In genomic region chr12:76370831-76371571, GRCm38 (mm10) we compare ENCODE assay signal across 8 mouse cellular contexts. TPM values are rescaled to one million over a fixed set of nuclear protein-coding genes. Genes with fewer than 3 reads are reported as not detected.
DNase-seq lines count a peak whose midpoint lies in the region; ATAC-seq and TF ChIP-seq lines count a peak whose summit lies in the region.

No protein-coding gene starts in this region.

- TF ChIP-seq POLR2A in bone marrow, adult 2 months (IDR thresholded peaks at IDR 0.05; ENCODE audit: borderline replicate concordance, control insufficient read depth, low read depth, low read length), result peak; percentile 47; the same call in 1 of the 2 replicates

- H3K79me2 ChIP-seq in C2C12 (ENCODE audit: control insufficient read depth, insufficient read depth), result peaks cover 86% of the 10 kb centered on the region

- peaks cover 63% of the 10 kb centered on the region for H3K79me3 ChIP-seq in C2C12 (ENCODE audit: low read depth)

- peak overlapping the region; percentile 89 for H3K4me3 ChIP-seq in C2C12 (ENCODE audit: insufficient read depth, poor library complexity, severe bottlenecking)
- H3K4me3 ChIP-seq in bone marrow, adult 2 months (replicated peaks; ENCODE audit: control insufficient read depth, low read depth, low read length), result peak overlapping the region; percentile 91
- peak overlapping the region; percentile 90 to 96 for H3K4me3 ChIP-seq in heart, embryonic 14.5 days (ENCODE audit: control insufficient read depth in 1 of 2, insufficient read depth in 1 of 2, low read depth in 1 of 2, low read length in 2 of 2)
- H3K4me3 ChIP-seq in liver, postnatal 0 days (ENCODE audit: low read depth, low read length), result peak overlapping the region; percentile 95
- H3K4me3 ChIP-seq in neural tube, embryonic 14.5 days (ENCODE audit: low read depth, low read length), result peak overlapping the region; percentile 90

- H3ac ChIP-seq in C2C12 (ENCODE audit: control insufficient read depth, insufficient read length, low read depth), result peak overlapping the region; percentile 89

- ATAC-seq in erythroblast, adult 5-6 weeks (replicated peaks; ENCODE audit: low FRiP score, poor library complexity, severe bottlenecking), result peak; percentile 60
- peak; percentile 46 for ATAC-seq in heart, embryonic 14.5 days (ENCODE audit: insufficient number of reproducible peaks, insufficient read depth, low FRiP score, low read depth)
- peak; percentile 57 for ATAC-seq in liver, postnatal 0 days
- ATAC-seq in neural tube, embryonic 14.5 days (ENCODE audit: low read depth), result peak; percentile 16; the same call in 1 of the 2 replicates

- peaks cover 7% of the 10 kb centered on the region for H3K36me3 ChIP-seq in C2C12 (ENCODE audit: control insufficient read depth, insufficient read depth)
- no peaks in the 10 kb centered on the region for H3K36me3 ChIP-seq in heart, embryonic 14.5 days (ENCODE audit: control insufficient read depth, insufficient read depth, low read length)
- H3K36me3 ChIP-seq in liver, postnatal 0 days (replicated peaks; ENCODE audit: insufficient read depth, low read length), result no peaks in the 10 kb centered on the region
- no peaks in the 10 kb centered on the region for H3K36me3 ChIP-seq in neural tube, embryonic 14.5 days (ENCODE audit: control insufficient read depth, insufficient read depth, low read length)

- peak overlapping the region; percentile 96 for H3K4me2 ChIP-seq in heart, embryonic 14.5 days (ENCODE audit: low read length)
- peak overlapping the region; percentile 96 for H3K4me2 ChIP-seq in liver, postnatal 0 days (ENCODE audit: low read depth, low read length)
- H3K4me2 ChIP-seq in neural tube, embryonic 14.5 days (ENCODE audit: low read depth, low read length), result peak overlapping the region; percentile 76

- H3K9me3 ChIP-seq in heart, embryonic 14.5 days (ENCODE audit: control insufficient read depth, low read length), result no peaks in the 10 kb centered on the region
- no peaks in the 10 kb centered on the region for H3K9me3 ChIP-seq in liver, postnatal 0 days (ENCODE audit: low read length)
- no peaks in the 10 kb centered on the region for H3K9me3 ChIP-seq in neural tube, embryonic 14.5 days (ENCODE audit: control insufficient read depth, low read length)

- WGBS in bone marrow, adult 2 months, result under 1% methylated on average over 62 of the region's 63 CpGs
- WGBS in heart, embryonic 14.5 days, result under 1% methylated on average over 60 of the region's 63 CpGs
- WGBS in liver, postnatal 0 days (ENCODE audit: insufficient replicate concordance), result under 1% methylated on average over 47 of the region's 63 CpGs
- WGBS in neural tube, embryonic 14.5 days, result under 1% methylated on average over 59 of the region's 63 CpGs

- peaks cover 4% of the 10 kb centered on the region; the same call in 1 of the 2 replicates for H3K4me1 ChIP-seq in bone marrow, adult 2 months (ENCODE audit: control insufficient read depth, insufficient read depth, low read length)
- peaks cover 15 to 58% of the 10 kb centered on the region in 2 experiments for H3K4me1 ChIP-seq in heart, embryonic 14.5 days (ENCODE audit: control insufficient read depth in 2 of 2, insufficient read depth in 2 of 2, low read length in 2 of 2)
- H3K4me1 ChIP-seq in liver, postnatal 0 days (ENCODE audit: insufficient read depth), result peaks cover 36% of the 10 kb centered on the region
- peaks cover 29% of the 10 kb centered on the region for H3K4me1 ChIP-seq in neural tube, embryonic 14.5 days (ENCODE audit: control insufficient read depth, insufficient read depth, low read length)

- TF ChIP-seq CTCF in C2C12 (IDR thresholded peaks at IDR 0.05; ENCODE audit: control insufficient read depth, insufficient read depth, insufficient read length), result no peak
- no peak for TF ChIP-seq CTCF in bone marrow, adult 2 months (IDR thresholded peaks at IDR 0.05; ENCODE audit: control insufficient read depth, insufficient read depth, low read length)
- no peak; the same call in 1 of the 2 replicates for TF ChIP-seq CTCF in liver, postnatal 0 days (IDR thresholded peaks at IDR 0.05; ENCODE audit: low read depth)

- DNase-seq in kidney, postnatal 14 days, result peak; percentile 89
- peak; percentile 86 for DNase-seq in liver, postnatal 0 days
- DNase-seq in testis, postnatal 10 days (ENCODE audit: low spot score), result peak; percentile 87

- peak overlapping the region; percentile 99 for H3K9ac ChIP-seq in heart, embryonic 14.5 days (ENCODE audit: low read length)
- peak overlapping the region; percentile 98 for H3K9ac ChIP-seq in liver, postnatal 0 days (replicated peaks)
- peak overlapping the region; percentile 97 for H3K9ac ChIP-seq in neural tube, embryonic 14.5 days (replicated peaks; ENCODE audit: low read depth, low read length)

- peak overlapping the region; percentile 100 for H3K27ac ChIP-seq in bone marrow, adult 2 months (ENCODE audit: control insufficient read depth, insufficient read depth, low read depth, low read length, poor library complexity)
- H3K27ac ChIP-seq in heart, embryonic 14.5 days (replicated peaks in 1 of 2; ENCODE audit: control insufficient read depth in 1 of 2, insufficient read depth in 1 of 2, low read depth in 2 of 2, low read length in 2 of 2), result peak overlapping the region; percentile 98 to 100
- peak overlapping the region; percentile 100 for H3K27ac ChIP-seq in liver, postnatal 0 days (ENCODE audit: low read depth)
- peak overlapping the region; percentile 98 for H3K27ac ChIP-seq in neural tube, embryonic 14.5 days (ENCODE audit: low read depth, low read length)

- H3K27me3 ChIP-seq in C2C12 (ENCODE audit: control insufficient read depth, insufficient read depth, insufficient read length), result no peaks in the 10 kb centered on the region
- H3K27me3 ChIP-seq in heart, embryonic 14.5 days (ENCODE audit: control insufficient read depth, insufficient read depth, low read length), result no peaks in the 10 kb centered on the region
- H3K27me3 ChIP-seq in liver, postnatal 0 days (ENCODE audit: insufficient read depth, low read length), result no peaks in the 10 kb centered on the region
- H3K27me3 ChIP-seq in neural tube, embryonic 14.5 days (ENCODE audit: control insufficient read depth, insufficient read depth, low read length), result no peaks in the 10 kb centered on the region

- TF ChIP-seq EP300 in liver, postnatal 0 days (IDR thresholded peaks at IDR 0.05; ENCODE audit: low read depth), result no peak

TF ChIP-seq in C2C12, 6 proteins besides CTCF, POLR2A, EP300 and RAD21 (continues in another document):
- TF ChIP-seq CEBPB (IDR thresholded peaks at IDR 0.05; ENCODE audit: low read depth) (no peak), MAX (IDR thresholded peaks at IDR 0.05) (peak; percentile 33)

RNA-seq across cellular contexts. Expression of gene Zbtb1, which starts 0.9 kb away (rescaled TPM):
- polyA plus RNA-seq in C2C12 (2012; fragmentation: generic; extraction: Trizol), result 2.4 TPM
- polyA plus RNA-seq in bone marrow, adult 2 months (2011; ENCODE audit: insufficient read depth, insufficient read length, low replicate concordance, missing spikeins), result 3.9 and 5.2 TPM in 2 replicates
- total RNA-seq in erythroblast, adult 5-6 weeks (2015; ENCODE audit: low replicate concordance), result 4.6 and 4.8 TPM in 2 replicates
- 4.0 and 5.6 TPM in 2 replicates for total RNA-seq in erythroblast, adult 5-6 weeks (2017; ENCODE audit: low replicate concordance)
- 8.0 and 8.8 TPM in 2 replicates for polyA plus RNA-seq in heart, embryonic 14.5 days (2014; fragmentation: Nextera tagmentation; extraction: Ambion mirVana)
- polyA plus RNA-seq in liver, postnatal 0 days (2015; fragmentation: Nextera tagmentation; extraction: Ambion mirVana), result 2.4 and 2.6 TPM in 2 replicates
- polyA plus RNA-seq in neural tube, embryonic 14.5 days (2014; fragmentation: Nextera tagmentation; extraction: Ambion mirVana), result 3.5 and 5.1 TPM in 2 replicates

RNA-seq across cellular contexts. Expression of gene Zbtb25, which starts 1.6 kb away (rescaled TPM):
- polyA plus RNA-seq in C2C12 (2012; fragmentation: generic; extraction: Trizol), result 6.5 TPM
- 5.5 and 7.8 TPM in 2 replicates for polyA plus RNA-seq in bone marrow, adult 2 months (2011; ENCODE audit: insufficient read depth, insufficient read length, low replicate concordance, missing spikeins)
- 6.1 and 19.2 TPM in 2 replicates for total RNA-seq in erythroblast, adult 5-6 weeks (2015; ENCODE audit: low replicate concordance)
- total RNA-seq in erythroblast, adult 5-6 weeks (2017; ENCODE audit: low replicate concordance), result 1.3 and 4.6 TPM in 2 replicates
- polyA plus RNA-seq in heart, embryonic 14.5 days (2014; fragmentation: Nextera tagmentation; extraction: Ambion mirVana), result 12.1 and 14.4 TPM in 2 replicates
- 4.3 and 4.4 TPM in 2 replicates for polyA plus RNA-seq in liver, postnatal 0 days (2015; fragmentation: Nextera tagmentation; extraction: Ambion mirVana)
- polyA plus RNA-seq in neural tube, embryonic 14.5 days (2014; fragmentation: Nextera tagmentation; extraction: Ambion mirVana), result 14.5 and 16.6 TPM in 2 replicates

RNA-seq across cellular contexts. Expression of gene Hspa2, which starts 33.0 kb away (rescaled TPM):
- 5.1 TPM for polyA plus RNA-seq in C2C12 (2012; fragmentation: generic; extraction: Trizol)
- 1.3 and 3.0 TPM in 2 replicates for polyA plus RNA-seq in bone marrow, adult 2 months (2011; ENCODE audit: insufficient read depth, insufficient read length, low replicate concordance, missing spikeins)
- total RNA-seq in erythroblast, adult 5-6 weeks (2015; ENCODE audit: low replicate concordance), result 0.42 and 4.4 TPM in 2 replicates
- 0.68 and 1.8 TPM in 2 replicates for total RNA-seq in erythroblast, adult 5-6 weeks (2017; ENCODE audit: low replicate concordance)
- polyA plus RNA-seq in heart, embryonic 14.5 days (2014; fragmentation: Nextera tagmentation; extraction: Ambion mirVana), result 14.8 and 15.6 TPM in 2 replicates
- 1.9 and 2.5 TPM in 2 replicates for polyA plus RNA-seq in liver, postnatal 0 days (2015; fragmentation: Nextera tagmentation; extraction: Ambion mirVana)
- polyA plus RNA-seq in neural tube, embryonic 14.5 days (2014; fragmentation: Nextera tagmentation; extraction: Ambion mirVana), result 4.7 and 5.7 TPM in 2 replicates

RNA-seq across cellular contexts. Expression of gene Akap5, which starts 46.3 kb away (rescaled TPM):
- 0.04 TPM for polyA plus RNA-seq in C2C12 (2012; fragmentation: generic; extraction: Trizol)
- 1.2 and 4.3 TPM in 2 replicates for polyA plus RNA-seq in bone marrow, adult 2 months (2011; ENCODE audit: insufficient read depth, insufficient read length, low replicate concordance, missing spikeins)
- 0.38 TPM in 1 of 2 replicates, not detected in the other for total RNA-seq in erythroblast, adult 5-6 weeks (2015; ENCODE audit: low replicate concordance)
- total RNA-seq in erythroblast, adult 5-6 weeks (2017; ENCODE audit: low replicate concordance), result 0.28 TPM in 1 of 2 replicates, not detected in the other
- polyA plus RNA-seq in heart, embryonic 14.5 days (2014; fragmentation: Nextera tagmentation; extraction: Ambion mirVana), result 4.2 and 5.3 TPM in 2 replicates
- polyA plus RNA-seq in liver, postnatal 0 days (2015; fragmentation: Nextera tagmentation; extraction: Ambion mirVana), result 0.20 and 0.22 TPM in 2 replicates
- 14.7 and 17.0 TPM in 2 replicates for polyA plus RNA-seq in neural tube, embryonic 14.5 days (2014; fragmentation: Nextera tagmentation; extraction: Ambion mirVana)

RNA-seq across cellular contexts. Expression of gene Ppp1r36, which starts 46.3 kb away (rescaled TPM):
- not detected for polyA plus RNA-seq in C2C12 (2012; fragmentation: generic; extraction: Trizol)
- polyA plus RNA-seq in bone marrow, adult 2 months (2011; ENCODE audit: insufficient read depth, insufficient read length, low replicate concordance, missing spikeins), result not detected in 2 replicates
- total RNA-seq in erythroblast, adult 5-6 weeks (2015; ENCODE audit: low replicate concordance), result not detected in 2 replicates
- total RNA-seq in erythroblast, adult 5-6 weeks (2017; ENCODE audit: low replicate concordance), result not detected in 2 replicates
- polyA plus RNA-seq in heart, embryonic 14.5 days (2014; fragmentation: Nextera tagmentation; extraction: Ambion mirVana), result 2.4 and 3.9 TPM in 2 replicates
- 0.15 and 0.18 TPM in 2 replicates for polyA plus RNA-seq in liver, postnatal 0 days (2015; fragmentation: Nextera tagmentation; extraction: Ambion mirVana)
- 0.81 and 1.5 TPM in 2 replicates for polyA plus RNA-seq in neural tube, embryonic 14.5 days (2014; fragmentation: Nextera tagmentation; extraction: Ambion mirVana)

Comparison
In these comparisons a context has a peak if more than half of its experiments do, and no peak if none do; other contexts are left out.
1. Peak in every context shown above with its lines: DNase-seq, ATAC-seq, H3K4me3 ChIP-seq and H3K27ac ChIP-seq.